Mouse (Mus musculus) brain, embryonic 14.5 days (tissue): Measurements from ENCODE around the gene Lrp8.

ENCODE experiments used
- CTCF ChIP-seq: fragments of 200-500 bp; IDR thresholded peaks from 2 replicates; pipeline ENCODE4 v1.5.1; 2012; ENCODE audit warnings: inconsistent platforms, mild to moderate bottlenecking, moderate library complexity, borderline replicate concordance; ENCODE audit not compliant: insufficient read depth, insufficient read length; ENCODE audit errors: extremely low read depth
- POLR2A ChIP-seq: fragments of 200-500 bp; IDR thresholded peaks from 2 replicates; pipeline ENCODE4 v1.6.1; 2012; ENCODE audit warnings: mild to moderate bottlenecking, inconsistent platforms, borderline replicate concordance; ENCODE audit not compliant: poor library complexity, insufficient read depth, insufficient read length, severe bottlenecking; ENCODE audit errors: extremely low read depth

- TF ChIP-seq CTCF (no peak), POLR2A (no peak)
These were observed 51.3 kb downstream of the Lrp8 start for GRCm38 (mm10) chr4:107853333-107853732.
